Mouse (Mus musculus) CH12.LX (cell line): ENCODE measurements around the gene Iars.

ENCODE experiments used
- CTCF ChIP-seq, 2 experiments: IDR thresholded peaks in 1 of 2; conservative IDR thresholded peaks in 1 of 2; 2 replicates each; pipeline ENCODE4 v1.5.1; 2011 to 2012; ENCODE audit warnings: low read depth in 2 of 2, low read length in 2 of 2, improper control_type of control experiment in 1 of 2, inconsistent platforms in 1 of 2, mild to moderate bottlenecking in 1 of 2, moderate library complexity in 1 of 2
- E2F4 ChIP-seq: IDR thresholded peaks from 2 replicates; pipeline ENCODE4 v1.6.1; 2011; ENCODE audit warnings: low read depth, low read length, improper control_type of control experiment; ENCODE audit not compliant: insufficient replicate concordance
- EP300 ChIP-seq: IDR thresholded peaks from 2 replicates; pipeline ENCODE4 v1.6.1; 2011; ENCODE audit warnings: low read length, improper control_type of control experiment
- IRF4 ChIP-seq: IDR thresholded peaks from 2 replicates; pipeline ENCODE4 v1.6.1; 2014; ENCODE audit warnings: low read depth, mild to moderate bottlenecking, inconsistent platforms, low read length, improper control_type of control experiment
- NELFE ChIP-seq: IDR thresholded peaks from 2 replicates; pipeline ENCODE4 v1.6.1; 2011; ENCODE audit warnings: low read depth, low read length, improper control_type of control experiment
- POLR2A ChIP-seq: IDR thresholded peaks from 2 replicates; pipeline ENCODE4 v1.6.1; 2011; ENCODE audit warnings: low read depth, mild to moderate bottlenecking, improper control_type of control experiment, low read length
- TBP ChIP-seq: conservative IDR thresholded peaks from 2 replicates; pipeline ENCODE4 v1.6.1; 2011; ENCODE audit warnings: low read depth, low read length, improper control_type of control experiment

- TF ChIP-seq TBP (no peak), POLR2A (no peak), CTCF (conservative IDR thresholded peaks at IDR 0.05 in 1 of 2, IDR thresholded peaks at IDR 0.05 in 1 of 2; ENCODE audit: low read depth in 2 of 2, low read length in 2 of 2) (no peak), EP300 (no peak), E2F4 (no peak), NELFE (no peak), IRF4 (no peak)
These were observed 41.9 kb upstream of the Iars start for GRCm38 (mm10) chr13:49639965-49640364.
